Mouse (Mus musculus) large intestine, adult 2 months (tissue): ENCODE data around the gene Vim. TPM values are rescaled to one million over a fixed set of nuclear protein-coding genes. Genes with fewer than 3 reads are reported as not detected.

Experiments
- DNase-seq: peaks from one replicate; pipeline ENCODE4 v3.0.0-alpha.2; 2012; ENCODE audit warnings: low read depth, low spot score
- WGBS: fragments of 180-500 bp; shearing (Covaris S2); methylation state at CpG from one replicate; pipeline ENCODE4 v1.1.7; 2018; 5-methylcytosine and 5-hydroxymethylcytosine counted together
- polyA plus RNA-seq: library from polyadenylated mRNA; depleted of rRNA; stranded (reverse); fragments of >200 nt; gene quantifications from 2 replicates; pipeline ENCODE4 v1.2.3, GENCODE M21; 2012; rRNA removed

Gene Vim
- 285 and 344 TPM in 2 replicates for polyA plus RNA-seq

GRCm38 (mm10) chr2:13573408-13574065 is at the start of gene Vim:
Gene Vim (plus strand): TSS chr2:13573927.
- no peak for DNase-seq
- under 1% methylated on average over 26 of the region's 26 CpGs for WGBS

GRCm38 (mm10) chr2:13526205-13526604 is 47.5 kb upstream of the Vim start:
- 28% methylated on average over 2 of the region's 2 CpGs for WGBS
- no peak for DNase-seq

- 70% methylated on average over 2 of the region's 2 CpGs for WGBS
- no peak for DNase-seq
These were observed 46.6 kb upstream of the Vim start for GRCm38 (mm10) chr2:13527125-13527524.

GRCm38 (mm10) chr2:13527531-13527930 is 46.2 kb upstream of the Vim start:
- 56% methylated on average over 4 of the region's 4 CpGs for WGBS
- DNase-seq, result no peak

- DNase-seq, result no peak
- WGBS, result 96% methylated on average over 3 of the region's 3 CpGs
These were observed 44.3 kb upstream of the Vim start for GRCm38 (mm10) chr2:13529253-13529933.

GRCm38 (mm10) chr2:13530639-13531038 is 43.1 kb upstream of the Vim start:
- DNase-seq, result no peak
- WGBS, result 78% methylated on average over 6 of the region's 6 CpGs

- peak; percentile 58 for DNase-seq
These were observed 37.0 kb upstream of the Vim start for GRCm38 (mm10) chr2:13536747-13537146.

- WGBS, result 46% methylated on average over 2 of the region's 2 CpGs
- DNase-seq, result no peak
These were observed 36.0 kb upstream of the Vim start for GRCm38 (mm10) chr2:13537733-13538132.

GRCm38 (mm10) chr2:13538258-13538657 is 35.5 kb upstream of the Vim start:
- no peak for DNase-seq
- WGBS, result 79% methylated on average over 2 of the region's 2 CpGs

- 49% methylated on average over 6 of the region's 6 CpGs for WGBS
- no peak for DNase-seq
These were observed 34.9 kb upstream of the Vim start for GRCm38 (mm10) chr2:13538704-13539377.

GRCm38 (mm10) chr2:13539860-13540259 is 33.9 kb upstream of the Vim start:
- no peak for DNase-seq
- 81% methylated on average over 1 of the region's 1 CpGs for WGBS

- DNase-seq, result no peak
- WGBS, result 8% methylated on average over 8 of the region's 8 CpGs
These were observed 30.1 kb upstream of the Vim start for GRCm38 (mm10) chr2:13543519-13544124.

GRCm38 (mm10) chr2:13544193-13544824 is 29.4 kb upstream of the Vim start, which contains the start of gene Trdmt1:
Gene Trdmt1 (minus strand): TSS chr2:13544668.
- DNase-seq, result no peak
- WGBS, result under 1% methylated on average over 39 of the region's 39 CpGs

GRCm38 (mm10) chr2:13548749-13549148 is 25.0 kb upstream of the Vim start:
- WGBS, result 72% methylated on average over 3 of the region's 3 CpGs
- no peak for DNase-seq

- DNase-seq, result no peak
- 51% methylated on average over 2 of the region's 2 CpGs for WGBS
These were observed 19.8 kb upstream of the Vim start for GRCm38 (mm10) chr2:13553966-13554365.

GRCm38 (mm10) chr2:13556239-13556638 is 17.5 kb upstream of the Vim start:
- no peak for DNase-seq

- no peak for DNase-seq
- 62% methylated on average over 9 of the region's 9 CpGs for WGBS
These were observed 16.3 kb upstream of the Vim start for GRCm38 (mm10) chr2:13557145-13558030.

GRCm38 (mm10) chr2:13558607-13559262 is 15.0 kb upstream of the Vim start:
- 19% methylated on average over 5 of the region's 5 CpGs for WGBS
- no peak for DNase-seq

GRCm38 (mm10) chr2:13559303-13559702 is 14.4 kb upstream of the Vim start:
- 54% methylated on average over 5 of the region's 5 CpGs for WGBS
- no peak for DNase-seq
